Mouse (Mus musculus) MEL (cell line): ENCODE measurements around the gene Hoxd1.

Experiments used
- CTCF ChIP-seq, 3 experiments: IDR thresholded peaks in 2 of 3; conservative IDR thresholded peaks in 1 of 3; 2 replicates each; pipeline ENCODE4 v1.5.1; 2011 to 2012; ENCODE audit warnings: low read length in 3 of 3, low read depth in 2 of 3, mild to moderate bottlenecking in 2 of 3, improper control_type of control experiment in 1 of 3, inconsistent platforms in 1 of 3, mixed read lengths in 1 of 3, moderate library complexity in 1 of 3; ENCODE audit not compliant: control insufficient read depth in 1 of 3, insufficient read depth in 1 of 3, poor library complexity in 1 of 3, severe bottlenecking in 1 of 3
- GATA1 ChIP-seq: IDR thresholded peaks from 2 replicates; pipeline ENCODE4 v1.6.1; 2011; ENCODE audit warnings: low read depth, low read length, improper control_type of control experiment
- NRF1 ChIP-seq: IDR thresholded peaks from 2 replicates; pipeline ENCODE4 v1.6.1; 2014; ENCODE audit warnings: low read depth, mild to moderate bottlenecking, inconsistent platforms, low read length, improper control_type of control experiment, moderate library complexity; ENCODE audit not compliant: poor library complexity, insufficient read depth, severe bottlenecking

DNA sequence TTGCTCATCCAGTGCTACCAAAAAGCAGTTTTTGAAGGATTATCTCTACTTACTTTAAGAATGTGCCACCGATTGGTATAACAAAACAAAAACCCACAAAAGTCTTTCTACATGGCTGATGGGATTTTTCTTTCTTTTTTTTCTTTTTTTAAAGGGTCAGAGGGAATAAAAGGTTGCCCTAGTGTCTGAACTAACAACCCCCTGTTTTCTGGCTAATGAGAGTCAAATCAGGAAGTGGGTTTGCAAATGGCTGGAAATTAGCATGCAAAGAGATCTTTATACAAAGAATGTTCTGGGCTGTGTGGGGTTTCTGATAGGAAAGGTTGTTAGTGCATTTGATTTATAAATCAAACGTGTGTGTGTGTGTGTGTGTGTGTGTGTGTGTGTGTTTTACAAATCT is 42.4 kb upstream of the Hoxd1 start:
- TF ChIP-seq NRF1 = no peak
- no peak for TF ChIP-seq CTCF (IDR thresholded peaks at IDR 0.05 in 2 of 3, conservative IDR thresholded peaks at IDR 0.05 in 1 of 3; ENCODE audit: control insufficient read depth in 1 of 3, insufficient read depth in 1 of 3, low read depth in 2 of 3, low read length in 3 of 3, poor library complexity in 1 of 3, severe bottlenecking in 1 of 3)
- TF ChIP-seq GATA1 = no peak
